Mouse (Mus musculus): ENCODE data around the gene Kcng4. TPM values are rescaled to one million over a fixed set of nuclear protein-coding genes. Genes with fewer than 3 reads are reported as not detected.
A peak's percentile ranks its signal among the peaks of the same experiment; 100 is the strongest.

Kcng4 gene
- polyA plus RNA-seq, 1 experiment from 2014 or later, result 0.05 TPM

DNA sequence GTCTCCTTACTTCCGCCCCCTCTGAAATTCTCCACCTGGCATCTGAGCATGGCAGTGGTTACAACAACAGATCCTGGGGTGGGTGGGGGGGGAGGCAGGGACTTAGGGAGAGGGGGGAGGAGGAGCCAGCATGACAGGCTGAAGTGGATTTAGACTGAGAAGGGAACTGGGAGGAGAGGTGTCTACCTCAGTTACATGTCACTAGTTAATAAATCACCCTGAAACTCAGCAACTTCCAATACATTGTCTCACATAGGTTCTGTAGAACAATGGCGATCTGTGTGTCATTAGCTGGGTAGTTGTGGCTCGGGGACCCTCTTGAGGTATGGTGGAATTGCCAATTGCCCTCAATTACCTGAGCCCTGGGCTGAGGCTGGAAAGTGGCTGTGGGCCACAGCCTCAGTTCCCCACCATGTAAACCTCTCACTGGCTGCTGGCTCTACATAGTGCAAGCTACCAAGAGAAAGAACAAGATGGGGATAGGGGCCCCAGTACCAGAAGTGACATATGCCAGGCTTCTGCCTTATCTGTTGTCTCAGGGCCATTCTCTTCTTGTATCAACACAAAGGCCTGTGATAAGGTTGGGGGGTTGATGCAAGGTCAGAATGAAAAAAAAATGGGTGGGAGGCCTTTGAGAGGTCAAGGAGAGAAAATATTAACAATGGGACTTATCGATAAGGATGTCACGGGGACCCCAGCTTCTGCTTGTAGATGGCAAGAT is 54.9 kb downstream of the Kcng4 start:
- H3K36me3 ChIP-seq, result no peaks in the 10 kb centered on the region
- 74% methylated on average over 5 of the region's 5 CpGs for WGBS
- no peak overlapping the region for H3K27ac ChIP-seq
- H3K4me1 ChIP-seq (replicated peaks), result no peaks in the 10 kb centered on the region
- ATAC-seq (ENCODE audit: insufficient number of reproducible peaks, insufficient read depth, low FRiP score, low TSS enrichment, low read depth), result no peak
- H3K4me3 ChIP-seq (replicated peaks), result no peak overlapping the region
- H3K4me2 ChIP-seq, result no peak overlapping the region
- peaks cover 51% of the 10 kb centered on the region for H3K27me3 ChIP-seq
- H3K9me3 ChIP-seq, result no peaks in the 10 kb centered on the region
- H3K9ac ChIP-seq (replicated peaks), result no peak overlapping the region

- H3K9me3 ChIP-seq, result no peaks in the 10 kb centered on the region
- no peak overlapping the region for H3K4me2 ChIP-seq
- peaks cover 54% of the 10 kb centered on the region for H3K27me3 ChIP-seq
Observed at GRCm38 (mm10) chr8:119579096-119579495, 56.4 kb downstream of the Kcng4 start.

GRCm38 (mm10) chr8:119575366-119575726 is 60.1 kb downstream of the Kcng4 start:
- Histone ChIP-seq H3K4me1 (replicated peaks) (peaks cover 11% of the 10 kb centered on the region), H3K27me3 (peaks cover 67% of the 10 kb centered on the region), H3K27ac (no peak overlapping the region), H3K4me2 (peak overlapping the region; percentile 97), H3K4me3 (replicated peaks) (peak overlapping the region; percentile 76), H3K36me3 (no peaks in the 10 kb centered on the region), H3K9ac (replicated peaks) (peak overlapping the region; percentile 72), H3K9me3 (no peaks in the 10 kb centered on the region)
- ATAC-seq (ENCODE audit: insufficient number of reproducible peaks, insufficient read depth, low FRiP score, low TSS enrichment, low read depth), result no peak
- 3% methylated on average over 16 of the region's 16 CpGs for WGBS

More at GRCm38 (mm10) chr8:119579096-119579495, 56.4 kb downstream of the Kcng4 start:
- Histone ChIP-seq H3K27ac (no peak overlapping the region), H3K4me1 (replicated peaks) (peaks cover 7% of the 10 kb centered on the region), H3K9ac (replicated peaks) (no peak overlapping the region), H3K4me3 (replicated peaks) (no peak overlapping the region), H3K36me3 (no peaks in the 10 kb centered on the region)
- ATAC-seq (ENCODE audit: insufficient number of reproducible peaks, insufficient read depth, low FRiP score, low TSS enrichment, low read depth), result no peak
- 36% methylated on average over 13 of the region's 13 CpGs for WGBS

GRCm38 (mm10) chr8:119574437-119575365 is 60.8 kb downstream of the Kcng4 start, which contains the start of the genes Hsdl1 and Dnaaf1:
TSS of gene Hsdl1 (minus strand) at chr8:119575183.
TSS of gene Dnaaf1 (plus strand) at chr8:119575235.
- H3K27ac ChIP-seq, result no peak within 1 kb of the TSS
- peak within 1 kb of the TSS; percentile 97 for H3K4me2 ChIP-seq
- H3K4me1 ChIP-seq (replicated peaks), result peaks cover 11% of the 10 kb centered on the region
- H3K36me3 ChIP-seq, result no peaks in the 10 kb centered on the region
- H3K4me3 ChIP-seq (replicated peaks), result peak within 1 kb of the TSS; percentile 76
- peaks cover 63% of the 10 kb centered on the region for H3K27me3 ChIP-seq
- H3K9me3 ChIP-seq, result no peaks in the 10 kb centered on the region
- WGBS, result under 1% methylated on average over 92 of the region's 97 CpGs
- peak within 1 kb of the TSS; percentile 72 for H3K9ac ChIP-seq (replicated peaks)
- ATAC-seq (ENCODE audit: insufficient number of reproducible peaks, insufficient read depth, low FRiP score, low TSS enrichment, low read depth), result peak; percentile 81

Other genes starting within 250 kb of the Kcng4 start
- gene Mlycd, start 240.8 kb downstream of the Kcng4 start, polyA plus RNA-seq (2016; fragmentation: Nextera tagmentation; extraction: Ambion mirVana), result 9.3 and 10.5 TPM in 2 replicates
- gene Osgin1, start 201.6 kb downstream of the Kcng4 start, polyA plus RNA-seq (2016; fragmentation: Nextera tagmentation; extraction: Ambion mirVana), result 0.40 and 0.58 TPM in 2 replicates
- 4.4 and 5.1 TPM in 2 replicates for gene Necab2, start 189.0 kb downstream of the Kcng4 start, polyA plus RNA-seq (2016; fragmentation: Nextera tagmentation; extraction: Ambion mirVana)
- 0.10 TPM in 1 of 2 replicates, not detected in the other for gene Slc38a8, start 134.0 kb downstream of the Kcng4 start, polyA plus RNA-seq (2016; fragmentation: Nextera tagmentation; extraction: Ambion mirVana)
- gene Mbtps1, start 76.9 kb downstream of the Kcng4 start, polyA plus RNA-seq (2016; fragmentation: Nextera tagmentation; extraction: Ambion mirVana), result 140 and 147 TPM in 2 replicates
- 33.6 and 35.3 TPM in 2 replicates for gene Hsdl1, start 60.5 kb downstream of the Kcng4 start, polyA plus RNA-seq (2016; fragmentation: Nextera tagmentation; extraction: Ambion mirVana)
- gene Dnaaf1, start 60.4 kb downstream of the Kcng4 start, polyA plus RNA-seq (2016; fragmentation: Nextera tagmentation; extraction: Ambion mirVana), result not detected in 2 replicates
- gene Taf1c, start 30.5 kb downstream of the Kcng4 start, polyA plus RNA-seq (2016; fragmentation: Nextera tagmentation; extraction: Ambion mirVana), result 14.1 and 15.1 TPM in 2 replicates
- gene Adad2, start 22.9 kb downstream of the Kcng4 start, polyA plus RNA-seq (2016; fragmentation: Nextera tagmentation; extraction: Ambion mirVana), result 0.14 and 0.41 TPM in 2 replicates
- gene Wfdc1, start 30.7 kb upstream of the Kcng4 start, polyA plus RNA-seq (2016; fragmentation: Nextera tagmentation; extraction: Ambion mirVana), result 0.15 TPM in 1 of 2 replicates, not detected in the other
- gene Atp2c2, start 64.3 kb upstream of the Kcng4 start, polyA plus RNA-seq (2016; fragmentation: Nextera tagmentation; extraction: Ambion mirVana), result 1.8 and 1.9 TPM in 2 replicates
- 10.3 and 11.6 TPM in 2 replicates for gene Tldc1, start 142.7 kb upstream of the Kcng4 start, polyA plus RNA-seq (2016; fragmentation: Nextera tagmentation; extraction: Ambion mirVana)
- gene Cotl1, start 204.9 kb upstream of the Kcng4 start, polyA plus RNA-seq (2016; fragmentation: Nextera tagmentation; extraction: Ambion mirVana), result 76.3 and 95.6 TPM in 2 replicates
- 8.4 and 8.7 TPM in 2 replicates for gene Klhl36, start 226.6 kb upstream of the Kcng4 start, polyA plus RNA-seq (2016; fragmentation: Nextera tagmentation; extraction: Ambion mirVana)

Measured in limb, embryonic 12.5 days (tissue).